Mouse (Mus musculus): ENCODE data around the gene Mospd3. TPM values are rescaled to one million over a fixed set of nuclear protein-coding genes. Genes with fewer than 3 reads are reported as not detected.

Gene Mospd3
- polyA plus RNA-seq, 1 experiment from 2014 or later: 72.3 TPM

DNA sequence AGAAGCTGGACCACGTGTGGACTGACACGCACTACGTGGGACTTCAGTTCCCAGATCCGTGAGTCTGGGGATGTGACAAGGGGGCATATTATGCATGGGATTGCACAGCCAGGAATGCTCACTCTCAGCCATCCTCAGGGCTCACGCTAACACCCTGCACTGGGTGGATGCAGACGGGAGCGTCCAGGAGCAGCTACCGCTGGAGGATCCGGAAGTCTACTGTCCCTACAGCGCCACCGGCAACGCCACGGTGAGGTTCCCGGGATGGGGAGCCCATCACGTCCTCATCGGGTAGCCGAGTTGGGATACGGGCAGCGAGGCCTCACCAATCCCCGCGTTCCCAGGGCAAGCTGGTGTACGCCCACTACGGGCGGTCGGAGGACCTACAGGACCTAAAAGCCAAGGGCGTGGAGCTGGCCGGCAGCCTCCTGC lies 26.4 kb downstream of the Mospd3 start:
- 94% methylated on average over 27 of the region's 27 CpGs for WGBS (ENCODE audit: missing documents)
- no peaks in the 10 kb centered on the region for H3K79me2 ChIP-seq (ENCODE audit: inconsistent target)
- no peak overlapping the region for H3K4me3 ChIP-seq (ENCODE audit: inconsistent target)
- no peaks in the 10 kb centered on the region for H3K36me3 ChIP-seq (ENCODE audit: inconsistent target)
- no peak overlapping the region for H3K27ac ChIP-seq

DNA sequence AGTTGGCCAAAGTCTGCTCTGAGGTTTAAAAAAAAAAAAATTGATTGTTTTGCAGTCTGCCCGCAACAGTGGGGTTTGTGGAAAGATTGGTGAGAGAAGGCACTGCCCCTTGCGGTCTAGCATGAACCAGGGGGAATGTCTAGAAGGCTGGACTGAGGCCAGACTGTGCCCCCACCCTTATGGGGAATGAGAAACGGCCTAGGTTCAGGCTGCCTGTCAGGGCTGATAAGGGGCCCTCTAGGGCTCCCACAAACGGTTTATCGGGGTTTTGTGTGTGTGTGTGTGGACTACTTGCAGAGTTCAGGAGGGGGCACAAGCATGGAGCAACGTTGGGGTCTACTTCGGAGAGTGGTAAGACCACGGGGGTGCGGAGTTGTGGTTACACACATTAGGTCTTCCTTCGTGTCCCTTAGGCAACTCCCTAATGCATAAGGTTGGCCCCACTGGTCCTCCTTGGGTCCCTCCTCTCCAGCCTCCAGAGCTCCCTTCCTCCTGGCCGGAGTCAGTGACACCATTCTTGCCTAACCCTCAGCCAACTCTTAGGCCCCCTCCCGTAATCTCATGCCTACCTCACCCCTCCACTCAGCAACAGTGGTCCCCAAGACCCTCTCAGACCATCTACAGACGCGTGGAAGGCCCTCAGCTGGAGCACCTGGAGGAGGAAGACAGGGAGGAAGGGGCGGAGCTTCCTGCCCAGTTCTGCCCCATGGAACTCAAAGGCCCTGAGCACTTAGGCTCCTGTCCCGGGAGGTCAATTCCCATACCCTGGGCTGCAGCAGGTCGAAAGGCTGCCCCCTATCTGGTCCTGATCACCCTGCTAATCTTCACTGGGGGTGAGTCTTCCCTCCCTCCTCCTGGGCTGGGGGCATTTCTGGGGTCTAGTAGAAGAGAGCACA lies 29.9 kb downstream of the Mospd3 start:
- 10% methylated on average over 17 of the region's 17 CpGs for WGBS (ENCODE audit: missing documents)
- H3K4me3 ChIP-seq (ENCODE audit: inconsistent target): no peak overlapping the region

DNA sequence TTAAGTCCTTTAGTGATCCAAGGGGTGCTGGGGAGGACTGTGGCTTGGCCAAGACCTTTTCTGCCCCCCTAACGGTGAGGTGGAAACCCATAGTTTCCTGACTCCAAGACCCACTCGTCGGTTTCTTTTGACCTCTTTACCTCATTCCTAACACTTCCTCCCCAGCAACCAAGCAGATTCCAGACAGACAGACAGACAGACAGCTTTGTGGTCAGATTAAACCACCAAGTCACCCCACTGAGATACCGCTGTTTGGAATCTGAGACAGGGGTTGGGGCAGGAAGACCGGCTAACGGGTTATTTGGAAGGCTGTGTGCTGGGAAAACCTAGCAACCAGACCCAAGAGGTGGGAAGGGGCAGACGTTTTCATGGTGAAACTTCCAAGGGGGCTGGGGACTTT lies 30.7 kb downstream of the Mospd3 start:
- no peaks in the 10 kb centered on the region for H3K36me3 ChIP-seq (ENCODE audit: inconsistent target)
- no peaks in the 10 kb centered on the region for H3K79me2 ChIP-seq (ENCODE audit: inconsistent target)
- no peak overlapping the region for H3K4me3 ChIP-seq (ENCODE audit: inconsistent target)
- WGBS (ENCODE audit: missing documents): 14% methylated on average over 7 of the region's 7 CpGs
- H3K27ac ChIP-seq: no peak overlapping the region

More for the DNA sequence above, 29.9 kb downstream of the Mospd3 start:
- Histone ChIP-seq H3K36me3 (ENCODE audit: inconsistent target) (no peaks in the 10 kb centered on the region), H3K79me2 (ENCODE audit: inconsistent target) (no peaks in the 10 kb centered on the region), H3K27ac (no peak overlapping the region)

DNA sequence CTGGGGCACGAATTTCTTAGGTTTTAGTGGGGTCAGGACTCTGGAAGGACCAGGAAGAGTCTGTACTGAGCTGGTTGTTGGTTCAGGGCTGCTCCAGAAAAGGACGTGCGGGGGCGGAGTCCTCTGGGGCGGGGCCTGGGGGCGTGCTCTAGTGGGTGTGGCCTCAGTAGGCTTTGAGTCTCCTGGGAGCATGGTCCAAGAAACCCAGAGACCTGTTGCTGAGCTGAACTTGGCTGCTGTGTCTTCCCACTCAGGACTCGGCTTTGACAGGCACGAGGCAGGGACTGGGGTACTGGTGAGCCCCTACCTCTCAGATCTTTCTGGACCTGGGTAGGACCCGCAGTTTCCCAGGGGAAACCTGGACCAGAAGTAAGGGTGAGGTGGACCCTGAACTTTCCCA lies 31.2 kb downstream of the Mospd3 start, which contains the start of gene Tfr2:
Gene Tfr2, plus strand, starts transcription at position 176 of the 400 bp plus-strand sequence.
- H3K27ac ChIP-seq: no peak within 1 kb of the TSS
- H3K36me3 ChIP-seq (ENCODE audit: inconsistent target): no peaks in the 10 kb centered on the region
- WGBS (ENCODE audit: missing documents): 2% methylated on average over 9 of the region's 9 CpGs

DNA sequence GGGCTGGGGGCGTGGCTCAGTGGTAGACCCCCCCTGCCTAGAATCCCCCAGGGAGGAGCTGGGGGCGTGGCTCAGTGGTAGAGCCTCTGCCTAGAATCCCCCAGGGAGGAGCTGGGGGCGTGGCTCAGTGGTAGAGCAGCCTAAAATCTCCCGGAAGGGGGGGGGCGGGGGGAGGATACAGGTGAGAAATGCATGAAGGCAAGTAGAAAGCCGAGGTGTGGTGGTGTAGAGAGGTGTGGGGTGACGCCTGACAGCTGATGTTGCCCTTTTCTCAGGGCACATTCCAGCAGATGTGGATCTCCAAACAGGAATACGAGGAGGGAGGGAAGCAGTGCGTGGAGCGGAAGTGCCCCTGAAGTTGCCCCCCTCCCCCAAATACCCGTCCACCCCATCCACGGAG lies 31.8 kb downstream of the Mospd3 start:
- WGBS (ENCODE audit: missing documents): 79% methylated on average over 9 of the region's 12 CpGs
- H3K27ac ChIP-seq: no peak overlapping the region
- H3K4me3 ChIP-seq (ENCODE audit: inconsistent target): no peak overlapping the region
- no peaks in the 10 kb centered on the region for H3K36me3 ChIP-seq (ENCODE audit: inconsistent target)
- H3K79me2 ChIP-seq (ENCODE audit: inconsistent target): no peaks in the 10 kb centered on the region

More for the DNA sequence above, 31.2 kb downstream of the Mospd3 start, which contains the start of gene Tfr2:
- no peak within 1 kb of the TSS for H3K4me3 ChIP-seq (ENCODE audit: inconsistent target)
- no peaks in the 10 kb centered on the region for H3K79me2 ChIP-seq (ENCODE audit: inconsistent target)

DNA sequence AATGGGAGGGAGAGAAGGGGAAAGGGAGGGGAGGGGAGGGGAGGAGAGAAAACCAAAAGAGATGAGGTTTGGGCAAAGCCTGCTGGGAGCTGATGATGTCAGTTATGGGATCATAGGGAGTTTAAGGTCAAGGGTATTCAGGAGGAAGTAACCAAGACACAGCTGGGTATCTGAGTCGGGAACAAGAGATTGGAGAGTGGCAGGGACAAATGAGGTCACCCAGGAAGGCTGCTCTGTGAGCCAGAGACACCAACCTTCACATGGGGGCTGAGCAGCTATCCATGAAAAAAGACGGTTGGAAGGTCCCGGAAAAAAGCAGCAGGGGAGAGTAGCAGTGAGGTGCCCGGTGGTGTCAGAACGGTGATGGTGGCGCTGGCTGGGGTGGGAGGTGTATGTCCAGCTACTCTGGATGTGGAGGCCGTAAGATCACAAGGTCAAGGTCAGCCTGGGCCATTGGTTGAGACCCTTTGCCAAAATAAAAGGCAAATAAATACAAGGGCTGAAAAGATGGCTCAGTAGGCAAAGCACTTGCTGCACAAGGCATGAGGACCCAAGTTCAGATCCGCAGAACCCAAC lies 32.5 kb downstream of the Mospd3 start:
- no peaks in the 10 kb centered on the region for H3K36me3 ChIP-seq (ENCODE audit: inconsistent target)
- H3K79me2 ChIP-seq (ENCODE audit: inconsistent target): no peaks in the 10 kb centered on the region
- no peak overlapping the region for H3K27ac ChIP-seq
- no peak overlapping the region for H3K4me3 ChIP-seq (ENCODE audit: inconsistent target)
- 89% methylated on average over 8 of the region's 8 CpGs for WGBS (ENCODE audit: missing documents)

DNA sequence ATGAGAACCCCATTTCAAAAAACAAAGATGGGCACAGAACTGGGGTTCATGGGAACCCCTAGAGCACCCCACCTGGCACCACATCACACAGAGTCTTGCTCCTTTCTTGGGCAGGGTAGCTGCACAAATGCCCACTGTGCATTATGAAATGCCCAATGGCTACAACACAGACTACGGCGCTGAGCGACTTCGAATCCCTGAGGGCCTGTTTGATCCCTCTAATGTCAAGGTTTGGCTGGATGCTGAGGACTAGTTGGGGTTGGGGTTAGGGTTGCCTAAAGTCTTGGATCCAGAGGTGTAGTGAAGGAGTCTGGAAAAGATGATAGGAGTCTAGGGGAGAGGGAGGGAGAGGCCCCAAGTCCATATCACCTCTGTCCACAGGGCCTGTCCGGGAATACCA lies 34.4 kb downstream of the Mospd3 start:
- Histone ChIP-seq H3K79me2 (ENCODE audit: inconsistent target) (no peaks in the 10 kb centered on the region), H3K4me3 (ENCODE audit: inconsistent target) (no peak overlapping the region), H3K36me3 (ENCODE audit: inconsistent target) (no peaks in the 10 kb centered on the region), H3K27ac (no peak overlapping the region)
- WGBS (ENCODE audit: missing documents): 92% methylated on average over 5 of the region's 5 CpGs

DNA sequence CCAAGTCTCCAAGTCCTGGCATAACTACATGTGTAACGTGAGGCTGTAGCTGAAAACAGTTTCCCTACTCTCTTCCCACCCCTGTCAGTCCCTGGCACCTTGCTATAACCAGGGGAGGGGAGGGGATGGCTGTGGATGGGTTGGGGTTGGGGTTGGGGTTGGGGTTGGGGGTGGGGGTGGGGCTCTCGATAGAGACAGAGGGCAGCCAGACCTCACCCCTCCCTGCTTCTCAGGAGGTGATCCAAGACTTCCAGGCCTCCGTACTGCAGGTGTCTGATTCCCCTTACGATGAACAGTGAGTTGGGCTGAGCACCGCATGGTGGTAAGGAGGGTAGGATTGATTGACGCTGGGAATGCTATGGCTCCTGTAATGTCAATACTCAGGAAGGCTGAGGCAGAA lies 35.1 kb downstream of the Mospd3 start:
- no peaks in the 10 kb centered on the region for H3K79me2 ChIP-seq (ENCODE audit: inconsistent target)
- H3K4me3 ChIP-seq (ENCODE audit: inconsistent target): no peak overlapping the region
- H3K36me3 ChIP-seq (ENCODE audit: inconsistent target): no peaks in the 10 kb centered on the region
- 96% methylated on average over 6 of the region's 6 CpGs for WGBS (ENCODE audit: missing documents)
- H3K27ac ChIP-seq: no peak overlapping the region

DNA sequence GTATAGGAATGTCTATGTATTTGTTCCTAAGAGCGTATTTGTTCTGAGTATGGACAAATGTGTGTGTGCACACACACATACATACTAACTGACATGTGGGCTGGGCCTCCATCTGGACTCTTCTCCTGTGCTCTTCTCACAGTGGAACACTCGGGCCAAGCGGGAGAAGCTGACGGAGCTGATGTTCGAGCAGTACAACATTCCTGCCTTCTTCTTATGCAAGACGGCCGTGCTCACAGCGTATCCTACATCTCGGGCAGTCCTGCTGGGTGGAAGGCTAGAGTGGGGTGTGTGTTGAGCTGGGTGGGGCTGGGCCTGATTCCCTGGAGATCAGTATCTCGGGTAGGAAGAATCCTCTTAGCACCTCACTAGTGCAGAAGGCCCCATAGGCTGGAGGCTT lies 37.9 kb downstream of the Mospd3 start:
- Histone ChIP-seq H3K79me2 (ENCODE audit: inconsistent target) (no peaks in the 10 kb centered on the region), H3K27ac (no peak overlapping the region), H3K4me3 (ENCODE audit: inconsistent target) (no peak overlapping the region), H3K36me3 (ENCODE audit: inconsistent target) (no peaks in the 10 kb centered on the region)
- WGBS (ENCODE audit: missing documents): 92% methylated on average over 10 of the region's 10 CpGs

DNA sequence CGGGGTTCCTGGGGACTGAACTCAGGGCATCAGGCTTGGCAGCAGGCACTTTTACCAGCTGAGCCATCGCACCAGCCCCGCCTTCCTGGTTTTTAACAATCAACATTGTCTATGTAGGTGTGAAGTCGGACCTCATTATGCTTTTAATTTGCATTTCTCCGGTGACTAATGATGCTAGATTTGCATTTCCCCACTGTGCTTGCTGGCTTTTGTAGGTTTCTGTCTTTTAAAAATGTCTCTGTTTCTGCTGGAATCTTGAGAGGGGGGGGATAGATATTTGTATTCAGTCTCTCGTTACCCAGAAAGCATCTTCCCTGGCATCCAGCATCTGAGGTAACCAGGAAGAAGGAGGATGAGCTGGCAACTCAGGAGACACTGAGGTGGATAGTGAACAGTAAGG lies 39.3 kb downstream of the Mospd3 start:
- H3K4me3 ChIP-seq (ENCODE audit: inconsistent target): no peak overlapping the region
- H3K79me2 ChIP-seq (ENCODE audit: inconsistent target): no peaks in the 10 kb centered on the region
- H3K36me3 ChIP-seq (ENCODE audit: inconsistent target): no peaks in the 10 kb centered on the region
- WGBS (ENCODE audit: missing documents): 74% methylated on average over 6 of the region's 6 CpGs
- no peak overlapping the region for H3K27ac ChIP-seq

DNA sequence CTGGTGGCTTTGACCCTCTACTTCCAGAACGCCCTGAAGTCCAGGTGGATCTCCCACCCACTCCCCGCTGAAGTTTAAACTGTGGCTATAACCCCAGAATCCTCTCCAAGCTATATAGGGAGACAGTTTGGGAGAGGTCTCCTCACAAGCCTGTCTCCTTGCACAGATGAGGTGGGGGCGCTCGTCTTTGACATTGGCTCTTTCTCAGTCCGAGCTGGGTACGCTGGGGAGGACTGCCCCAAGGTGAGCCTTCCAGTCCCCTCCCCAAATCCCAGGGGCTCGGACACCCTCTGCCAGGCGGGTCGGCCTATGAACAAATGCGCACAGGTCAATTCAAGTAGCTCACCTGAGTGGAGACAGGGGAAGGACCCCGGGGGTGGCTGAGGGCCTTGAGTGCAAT lies 47.0 kb downstream of the Mospd3 start:
- Histone ChIP-seq H3K4me3 (ENCODE audit: inconsistent target) (no peak overlapping the region), H3K27ac (no peak overlapping the region), H3K79me2 (ENCODE audit: inconsistent target) (no peaks in the 10 kb centered on the region), H3K36me3 (ENCODE audit: inconsistent target) (no peaks in the 10 kb centered on the region)
- 52% methylated on average over 11 of the region's 11 CpGs for WGBS (ENCODE audit: missing documents)

DNA sequence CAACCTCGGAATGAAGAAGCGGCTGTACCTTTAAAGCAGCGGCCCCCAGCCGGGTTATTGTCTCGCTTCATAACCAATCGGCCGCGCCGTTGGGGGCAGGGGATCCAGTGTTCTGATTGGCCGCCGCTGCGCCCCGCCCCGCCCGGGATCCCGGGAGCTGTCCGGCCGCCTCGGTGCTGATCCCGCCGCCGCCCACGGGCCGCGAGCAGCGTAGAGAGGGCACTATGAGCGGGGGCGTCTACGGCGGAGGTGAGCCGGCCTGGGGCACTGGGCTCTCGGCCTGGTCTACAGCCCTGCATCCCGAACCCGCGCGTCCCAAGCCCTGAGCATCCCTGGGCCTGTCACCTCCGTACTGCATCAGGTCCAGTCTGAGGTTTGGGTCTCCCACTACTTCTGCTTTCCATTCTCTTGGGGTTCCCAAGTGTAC lies 47.4 kb downstream of the Mospd3 start, which contains the start of gene Actl6b:
Gene Actl6b, plus strand, starts transcription at position 107 of the 427 bp plus-strand sequence.
- WGBS (ENCODE audit: missing documents): 3% methylated on average over 37 of the region's 37 CpGs

DNA sequence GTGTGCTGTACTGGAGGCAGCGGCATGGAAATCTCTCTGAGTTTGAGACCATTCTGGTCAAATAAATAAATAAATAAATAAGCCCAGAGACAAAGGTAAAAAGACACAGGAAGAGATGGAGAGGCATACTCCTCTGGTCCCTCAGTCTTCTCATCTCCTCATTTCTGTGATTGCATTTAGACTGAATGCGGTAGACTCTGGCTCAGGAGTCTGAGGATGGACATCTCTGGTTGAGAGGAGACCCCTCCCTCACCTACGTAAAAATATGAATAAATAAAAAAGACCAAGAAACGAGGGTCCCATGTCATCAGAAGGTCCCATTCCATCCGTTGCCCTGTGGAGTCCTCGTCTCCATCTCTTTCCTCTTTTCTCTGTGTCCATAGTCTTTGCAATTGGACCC lies 47.9 kb downstream of the Mospd3 start:
- no peak overlapping the region for H3K27ac ChIP-seq

More for the DNA sequence above, 47.4 kb downstream of the Mospd3 start, which contains the start of gene Actl6b:
- Histone ChIP-seq H3K4me3 (ENCODE audit: inconsistent target) (no peak within 1 kb of the TSS), H3K36me3 (ENCODE audit: inconsistent target) (no peaks in the 10 kb centered on the region), H3K27ac (no peak within 1 kb of the TSS), H3K79me2 (ENCODE audit: inconsistent target) (no peaks in the 10 kb centered on the region)

DNA sequence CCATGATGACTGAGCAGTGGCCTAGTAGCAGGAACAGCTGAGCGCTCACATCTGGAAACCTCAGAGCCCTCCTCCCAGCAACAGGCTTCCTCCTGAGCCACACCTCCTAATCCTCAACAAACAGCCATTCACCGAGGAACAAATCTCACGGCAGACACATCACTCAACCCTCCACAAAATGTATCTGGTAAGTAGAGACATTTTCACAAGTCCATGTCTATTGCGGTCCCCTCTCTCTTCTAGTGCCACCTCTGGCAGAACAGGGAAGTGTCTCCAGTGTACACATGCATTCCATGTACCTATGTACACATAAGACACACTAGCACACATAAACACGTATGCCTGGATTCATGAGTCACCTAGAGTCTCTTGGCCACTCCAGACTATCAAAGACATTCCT lies 49.7 kb downstream of the Mospd3 start:
- WGBS (ENCODE audit: missing documents): 83% methylated on average over 5 of the region's 5 CpGs
- Histone ChIP-seq H3K36me3 (ENCODE audit: inconsistent target) (no peaks in the 10 kb centered on the region), H3K4me3 (ENCODE audit: inconsistent target) (no peak overlapping the region), H3K27ac (no peak overlapping the region), H3K79me2 (ENCODE audit: inconsistent target) (no peaks in the 10 kb centered on the region)

More for the DNA sequence above, 47.9 kb downstream of the Mospd3 start:
- 33% methylated on average over 6 of the region's 6 CpGs for WGBS (ENCODE audit: missing documents)
- H3K4me3 ChIP-seq (ENCODE audit: inconsistent target): no peak overlapping the region
- no peaks in the 10 kb centered on the region for H3K36me3 ChIP-seq (ENCODE audit: inconsistent target)
- H3K79me2 ChIP-seq (ENCODE audit: inconsistent target): no peaks in the 10 kb centered on the region

DNA sequence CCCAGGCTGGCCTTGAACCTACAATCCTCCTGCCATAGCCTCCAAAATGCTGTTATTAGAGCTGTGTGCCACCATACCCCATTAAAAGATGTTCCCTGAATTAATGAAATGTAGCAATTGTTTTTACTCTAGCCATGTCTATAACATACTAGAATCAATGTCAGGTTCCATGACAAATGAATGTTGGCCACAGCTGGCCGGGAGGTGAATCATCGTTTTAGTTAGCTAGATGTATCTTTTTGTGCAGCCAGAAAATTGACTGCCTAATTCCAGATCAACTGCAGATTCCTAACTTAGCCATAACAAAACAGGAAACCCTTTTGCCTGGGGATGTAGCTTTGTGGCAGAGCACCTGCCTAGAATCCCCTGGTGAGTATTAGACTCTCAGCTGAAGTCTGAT lies 51.0 kb downstream of the Mospd3 start:
- Histone ChIP-seq H3K36me3 (ENCODE audit: inconsistent target) (no peaks in the 10 kb centered on the region), H3K27ac (no peak overlapping the region), H3K4me3 (ENCODE audit: inconsistent target) (no peak overlapping the region), H3K79me2 (ENCODE audit: inconsistent target) (no peaks in the 10 kb centered on the region)
- WGBS (ENCODE audit: missing documents): 96% methylated on average over 2 of the region's 2 CpGs
